Mouse (Mus musculus) forebrain, embryonic 12.5 days (tissue): ENCODE measurements around the gene Mlc1. TPM values are rescaled to one million over a fixed set of nuclear protein-coding genes. Genes with fewer than 3 reads are reported as not detected.
A peak's percentile ranks its signal among the peaks of the same experiment; 100 is the strongest.

Experiments used
- ATAC-seq: fragments of 200-750 bp; cut with Nextera tagmentation; 2 replicates; pipeline ENCODE4 v1.8.0; 2017; ENCODE audit warnings: moderate TSS enrichment; ENCODE audit not compliant: low FRiP score
- H3K27ac ChIP-seq: fragments of 300-500 bp; sonication (generic); 2 replicates; pipeline ENCODE4 v1.5.1; 2016; ENCODE audit warnings: mild to moderate bottlenecking
- H3K27me3 ChIP-seq: fragments of 300-500 bp; sonication (generic); 2 replicates; pipeline ENCODE4 v1.6.1; 2016; ENCODE audit warnings: mild to moderate bottlenecking
- H3K36me3 ChIP-seq: fragments of 300-500 bp; sonication (generic); replicated peaks from 2 replicates; pipeline ENCODE4 v1.6.1; 2016; ENCODE audit warnings: mild to moderate bottlenecking
- H3K4me1 ChIP-seq: fragments of 300-500 bp; sonication (generic); 2 replicates; pipeline ENCODE4 v1.6.1; 2016
- H3K4me2 ChIP-seq: fragments of 300-500 bp; sonication (generic); 2 replicates; pipeline ENCODE4 v1.6.1; 2016; ENCODE audit warnings: mild to moderate bottlenecking, moderate library complexity
- H3K4me3 ChIP-seq: fragments of 300-500 bp; sonication (generic); replicated peaks from 2 replicates; pipeline ENCODE4 v1.5.1; 2016; ENCODE audit warnings: mild to moderate bottlenecking
- H3K9ac ChIP-seq: fragments of 300-500 bp; sonication (generic); 2 replicates; pipeline ENCODE4 v1.6.1; 2016; ENCODE audit warnings: mild to moderate bottlenecking
- H3K9me3 ChIP-seq: fragments of 300-500 bp; sonication (generic); 2 replicates; pipeline ENCODE4 v1.6.1; 2016
- whole genome bisulfite sequencing: fragments of 180-500 bp; shearing (Covaris S2); methylation state at CpG from one replicate; pipeline ENCODE4 v1.1.7; 2016; 5-methylcytosine and 5-hydroxymethylcytosine counted together
- polyA plus RNA-seq: library from polyadenylated mRNA; unstranded; fragments of >200 nt; fragmentation: Nextera tagmentation; extraction: Ambion mirVana; gene quantifications from 2 replicates; pipeline ENCODE4 v1.2.1, GENCODE M21; 2016

The Mlc1 gene
- polyA plus RNA-seq, 1 experiment from 2014 or later, result 16.3 TPM

GRCm38 (mm10) chr15:88972300-88972699, 6.5 kb downstream of the Mlc1 start:
- WGBS, result 95% methylated on average over 4 of the region's 4 CpGs
- H3K27me3 ChIP-seq, result no peaks in the 10 kb centered on the region
- H3K4me1 ChIP-seq, result peaks cover 10% of the 10 kb centered on the region; the same call in 1 of the 2 replicates
- H3K27ac ChIP-seq, result no peak overlapping the region
- H3K9me3 ChIP-seq, result no peaks in the 10 kb centered on the region
- peaks cover 18% of the 10 kb centered on the region for H3K36me3 ChIP-seq
- H3K9ac ChIP-seq, result no peak overlapping the region
- H3K4me2 ChIP-seq, result no peak overlapping the region
- H3K4me3 ChIP-seq, result no peak overlapping the region
- no peak for ATAC-seq

- Histone ChIP-seq H3K27me3 (no peaks in the 10 kb centered on the region), H3K4me1 (no peaks in the 10 kb centered on the region), H3K4me3 (no peak overlapping the region), H3K9me3 (no peaks in the 10 kb centered on the region), H3K36me3 (peaks cover 28% of the 10 kb centered on the region), H3K27ac (no peak overlapping the region), H3K9ac (no peak overlapping the region), H3K4me2 (no peak overlapping the region)
- ATAC-seq, result no peak
- WGBS, result 96% methylated on average over 2 of the region's 2 CpGs
Observed at GRCm38 (mm10) chr15:88964070-88964578, 14.7 kb downstream of the Mlc1 start.

- peaks cover 10% of the 10 kb centered on the region for H3K4me1 ChIP-seq
- H3K27me3 ChIP-seq, result peaks cover 35% of the 10 kb centered on the region
- ATAC-seq, result no peak
- H3K9ac ChIP-seq, result no peak overlapping the region
- H3K4me3 ChIP-seq, result no peak overlapping the region
- H3K4me2 ChIP-seq, result no peak overlapping the region
- 0 out of 2 replicates have a peak, but pooled peaks cover 2% of the 10 kb centered on the region for H3K36me3 ChIP-seq
- H3K9me3 ChIP-seq, result no peaks in the 10 kb centered on the region
- 81% methylated on average over 4 of the region's 4 CpGs for WGBS
- no peak overlapping the region for H3K27ac ChIP-seq
Observed at GRCm38 (mm10) chr15:88957522-88957921, 21.3 kb downstream of the Mlc1 start.

- H3K4me1 ChIP-seq, result peaks cover 10% of the 10 kb centered on the region
- H3K27me3 ChIP-seq, result peaks cover 35% of the 10 kb centered on the region
- no peak overlapping the region for H3K27ac ChIP-seq
- WGBS, result 78% methylated on average over 6 of the region's 6 CpGs
- H3K9me3 ChIP-seq, result no peaks in the 10 kb centered on the region
- no peak overlapping the region for H3K4me2 ChIP-seq
- no peak for ATAC-seq
- no peak overlapping the region for H3K4me3 ChIP-seq
- H3K36me3 ChIP-seq, result 0 out of 2 replicates have a peak, but pooled peaks cover 2% of the 10 kb centered on the region
- H3K9ac ChIP-seq, result no peak overlapping the region
Observed at GRCm38 (mm10) chr15:88955342-88955741, 23.5 kb downstream of the Mlc1 start.

- Histone ChIP-seq H3K27ac (no peak within 1 kb of the TSS), H3K4me2 (peak within 1 kb of the TSS; percentile 90), H3K9ac (peak within 1 kb of the TSS; percentile 61), H3K27me3 (peaks cover 35% of the 10 kb centered on the region), H3K4me3 (peak within 1 kb of the TSS; percentile 47), H3K4me1 (peaks cover 10% of the 10 kb centered on the region), H3K9me3 (no peaks in the 10 kb centered on the region), H3K36me3 (0 out of 2 replicates have a peak, but pooled peaks cover 2% of the 10 kb centered on the region)
- WGBS, result 3% methylated on average over 53 of the region's 53 CpGs
- peak; percentile 68 for ATAC-seq
Observed at GRCm38 (mm10) chr15:88954368-88955072, 24.3 kb downstream of the Mlc1 start, which contains the start of gene Ttll8. Ttll8 (minus strand) TSS chr15:88954418.

- no peak overlapping the region for H3K4me2 ChIP-seq
- H3K36me3 ChIP-seq, result 0 out of 2 replicates have a peak, but pooled peaks cover under 1% of the 10 kb centered on the region
- H3K9ac ChIP-seq, result no peak overlapping the region
- 87% methylated on average over 4 of the region's 4 CpGs for WGBS
- ATAC-seq, result no peak
- H3K4me1 ChIP-seq, result peaks cover 10% of the 10 kb centered on the region
- H3K27me3 ChIP-seq, result peaks cover 32% of the 10 kb centered on the region
- no peak overlapping the region for H3K4me3 ChIP-seq
- no peaks in the 10 kb centered on the region for H3K9me3 ChIP-seq
- no peak overlapping the region for H3K27ac ChIP-seq
Observed at GRCm38 (mm10) chr15:88951246-88951645, 27.6 kb downstream of the Mlc1 start.

GRCm38 (mm10) chr15:88946851-88947250, 32.0 kb downstream of the Mlc1 start:
- no peaks in the 10 kb centered on the region for H3K27me3 ChIP-seq
- H3K36me3 ChIP-seq, result no peaks in the 10 kb centered on the region
- no peaks in the 10 kb centered on the region for H3K4me1 ChIP-seq
- H3K9me3 ChIP-seq, result no peaks in the 10 kb centered on the region
- no peak overlapping the region for H3K4me3 ChIP-seq
- H3K27ac ChIP-seq, result no peak overlapping the region
- no peak for ATAC-seq
- 63% methylated on average over 6 of the region's 6 CpGs for WGBS
- no peak overlapping the region for H3K9ac ChIP-seq
- no peak overlapping the region for H3K4me2 ChIP-seq

- Histone ChIP-seq H3K9ac (no peak overlapping the region), H3K4me1 (no peaks in the 10 kb centered on the region), H3K9me3 (no peaks in the 10 kb centered on the region), H3K27ac (no peak overlapping the region), H3K4me3 (no peak overlapping the region), H3K27me3 (no peaks in the 10 kb centered on the region), H3K4me2 (no peak overlapping the region), H3K36me3 (no peaks in the 10 kb centered on the region)
- WGBS, result 85% methylated on average over 5 of the region's 5 CpGs
- no peak for ATAC-seq
Observed at GRCm38 (mm10) chr15:88943896-88944551, 34.8 kb downstream of the Mlc1 start.

- Histone ChIP-seq H3K27me3 (no peaks in the 10 kb centered on the region), H3K36me3 (no peaks in the 10 kb centered on the region), H3K9ac (no peak overlapping the region), H3K9me3 (no peaks in the 10 kb centered on the region), H3K4me3 (no peak overlapping the region), H3K4me1 (no peaks in the 10 kb centered on the region), H3K4me2 (no peak overlapping the region), H3K27ac (no peak overlapping the region)
- 82% methylated on average over 5 of the region's 5 CpGs for WGBS
- no peak for ATAC-seq
Observed at GRCm38 (mm10) chr15:88942783-88943182, 36.0 kb downstream of the Mlc1 start.

GRCm38 (mm10) chr15:88937291-88937650, 41.5 kb downstream of the Mlc1 start:
- no peak overlapping the region for H3K9ac ChIP-seq
- no peaks in the 10 kb centered on the region for H3K27me3 ChIP-seq
- H3K4me2 ChIP-seq, result no peak overlapping the region
- H3K36me3 ChIP-seq, result no peaks in the 10 kb centered on the region
- H3K27ac ChIP-seq, result no peak overlapping the region
- no peak overlapping the region for H3K4me3 ChIP-seq
- no peak for ATAC-seq
- no peaks in the 10 kb centered on the region for H3K9me3 ChIP-seq
- 85% methylated on average over 2 of the region's 2 CpGs for WGBS
- H3K4me1 ChIP-seq, result no peaks in the 10 kb centered on the region

GRCm38 (mm10) chr15:88936619-88937290, 42.1 kb downstream of the Mlc1 start:
- H3K27me3 ChIP-seq, result no peaks in the 10 kb centered on the region
- H3K4me3 ChIP-seq, result no peak overlapping the region
- H3K27ac ChIP-seq, result no peak overlapping the region
- whole genome bisulfite sequencing, result 73% methylated on average over 6 of the region's 6 CpGs
- H3K4me2 ChIP-seq, result no peak overlapping the region
- ATAC-seq, result no peak
- H3K9me3 ChIP-seq, result no peaks in the 10 kb centered on the region
- no peaks in the 10 kb centered on the region for H3K36me3 ChIP-seq
- H3K4me1 ChIP-seq, result no peaks in the 10 kb centered on the region
- H3K9ac ChIP-seq, result no peak overlapping the region

- no peaks in the 10 kb centered on the region for H3K9me3 ChIP-seq
- no peak overlapping the region for H3K27ac ChIP-seq
- no peaks in the 10 kb centered on the region for H3K4me1 ChIP-seq
- H3K36me3 ChIP-seq, result no peaks in the 10 kb centered on the region
- no peak overlapping the region for H3K9ac ChIP-seq
- H3K27me3 ChIP-seq, result no peaks in the 10 kb centered on the region
- no peak overlapping the region for H3K4me3 ChIP-seq
- ATAC-seq, result no peak
- 69% methylated on average over 7 of the region's 7 CpGs for WGBS
- no peak overlapping the region for H3K4me2 ChIP-seq
Observed at GRCm38 (mm10) chr15:88934141-88934540, 44.7 kb downstream of the Mlc1 start.
